Mouse (Mus musculus) frontal cortex, postnatal 10 days (tissue): Measurements from ENCODE around the gene Gdi1.
"Not testable (repeated sequence)": the region's sequence is repeated elsewhere in the genome, so short reads cannot be mapped to it uniquely, and the experiment has no call there.

ENCODE experiments used
- DNase-seq, 2 experiments: peaks; one replicate each; pipeline ENCODE4 v3.0.0; 2022; ENCODE audit warnings: low spot score in 2 of 2, mixed read lengths in 1 of 2

Gdi1 gene

GRCm38 (mm10) chrX:74329215-74329671 is 24.4 kb downstream of the Gdi1 start:
- peak in 1 of 2 experiments; percentile 16 for DNase-seq

GRCm38 (mm10) chrX:74330166-74330930 is 25.6 kb downstream of the Gdi1 start:
- DNase-seq = no peak

DNA sequence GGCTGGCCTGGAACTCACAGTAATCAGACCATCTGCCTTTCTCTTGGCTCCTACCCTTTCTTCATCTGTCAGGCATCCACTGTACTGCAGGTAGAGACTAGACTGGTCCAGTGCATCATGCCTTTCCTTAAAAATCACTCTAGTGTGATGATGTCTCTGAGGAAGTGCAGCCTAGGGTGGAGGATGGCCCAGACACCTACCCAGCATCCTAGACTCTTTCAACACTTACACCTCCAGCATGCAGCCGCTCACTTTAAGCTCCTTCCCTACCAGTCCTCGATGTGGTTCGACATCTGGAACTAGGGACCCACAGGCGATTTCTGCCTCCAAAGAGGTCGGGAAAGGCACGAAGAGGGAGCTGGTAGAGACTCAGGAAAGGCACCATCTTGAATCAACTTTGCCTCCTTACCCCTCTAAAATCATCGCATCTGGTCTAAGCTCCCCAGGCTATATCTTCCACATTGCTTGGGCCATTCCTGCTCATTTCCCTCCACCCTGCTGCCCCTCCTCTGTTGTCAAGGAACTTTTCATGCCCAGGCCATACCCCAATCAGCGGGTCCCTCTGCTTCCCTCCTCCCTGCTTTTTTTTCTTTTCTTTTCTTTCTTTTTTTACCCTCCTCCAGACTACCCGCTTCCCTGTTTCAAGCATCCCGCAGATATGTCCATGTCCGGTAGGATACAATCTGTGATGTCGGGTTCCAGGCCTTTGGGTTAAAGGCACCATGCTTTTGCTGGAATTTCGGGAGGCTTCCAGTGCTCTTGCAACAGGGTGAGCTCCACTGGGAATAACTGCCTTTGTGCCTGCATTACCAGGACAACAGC is 48.1 kb downstream of the Gdi1 start:
- no peak for DNase-seq

- DNase-seq = peak; percentile 65 to 78
Measured at GRCm38 (mm10) chrX:74353467-74353770, 48.6 kb downstream of the Gdi1 start, which contains the start of gene Lage3. Gene Lage3 (minus strand): TSS chrX:74353618.

GRCm38 (mm10) chrX:74357069-74357468 is 52.3 kb downstream of the Gdi1 start:
- not testable (repeated sequence) for DNase-seq

GRCm38 (mm10) chrX:74359171-74359570 is 54.4 kb downstream of the Gdi1 start:
- no peak for DNase-seq
